Mouse (Mus musculus): ENCODE data around the gene Arhgdib.
"Not testable (repeated sequence)": the region's sequence is repeated elsewhere in the genome, so short reads cannot be mapped to it uniquely, and the experiment has no call there.

Arhgdib gene

GRCm38 (mm10) chr6:136941051-136942021, at the start of gene Arhgdib:
Gene Arhgdib (minus strand): TSS chr6:136941899.
- no peak for DNase-seq (ENCODE audit: low spot score)

DNA sequence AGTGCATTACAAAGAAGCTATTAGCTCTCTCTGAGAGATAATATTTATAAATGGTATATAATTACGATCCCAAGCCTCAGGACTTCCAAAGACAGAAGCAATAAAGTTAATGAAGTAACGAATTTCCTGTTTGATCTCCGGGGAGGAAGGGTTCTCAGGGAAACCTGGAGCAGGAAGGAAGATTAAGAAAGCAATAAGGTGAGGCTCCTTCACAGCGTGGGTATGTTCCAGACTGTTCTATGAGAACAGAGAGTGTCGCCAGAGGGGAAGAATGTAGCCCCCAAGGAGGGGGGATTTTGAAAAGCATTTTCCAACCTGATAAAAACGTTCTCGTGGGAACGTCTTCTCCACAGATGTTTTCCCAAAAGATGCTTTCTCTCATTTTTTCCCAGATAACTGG, 48.9 kb upstream of the Arhgdib start:
- DNase-seq (ENCODE audit: low spot score): no peak

DNA sequence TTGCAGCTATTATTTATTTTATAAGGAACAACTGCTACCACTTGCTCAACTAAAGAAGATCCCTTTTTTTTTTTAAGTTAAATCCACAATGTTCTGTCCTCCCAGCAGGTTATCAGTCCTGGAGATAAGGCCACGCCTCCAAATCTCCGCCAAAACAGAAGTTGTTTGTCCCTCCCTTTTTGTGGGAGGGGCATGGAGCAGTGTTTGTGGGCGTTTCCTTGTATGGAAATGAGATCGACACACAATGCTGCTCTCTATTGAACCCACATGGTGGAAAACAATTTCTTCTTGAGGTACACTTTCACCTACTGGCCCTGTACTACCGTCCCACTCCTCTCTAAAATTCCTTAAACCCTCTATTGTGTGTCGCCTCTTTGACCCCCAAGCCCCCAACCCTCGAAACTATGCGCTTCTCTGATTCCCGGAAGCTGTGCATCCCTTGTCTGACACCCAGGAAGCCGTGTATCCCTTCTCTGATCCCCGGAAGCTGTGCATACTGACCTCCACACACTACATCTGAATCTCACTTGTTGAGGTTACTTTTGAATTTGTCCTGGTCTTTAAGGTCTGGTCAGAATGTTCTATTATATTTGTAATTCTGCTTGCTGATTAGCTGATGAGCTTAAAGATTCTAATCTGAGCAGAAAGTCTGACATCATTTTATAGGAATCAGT, 48.3 kb upstream of the Arhgdib start:
- no peak for DNase-seq (ENCODE audit: low spot score)

GRCm38 (mm10) chr6:136988536-136989060, 46.9 kb upstream of the Arhgdib start:
- DNase-seq (ENCODE audit: low spot score): no peak

- no peak for DNase-seq (ENCODE audit: low spot score)
Observed at GRCm38 (mm10) chr6:136986718-136987117, 45.0 kb upstream of the Arhgdib start.

- DNase-seq (ENCODE audit: low spot score): no peak
Observed at GRCm38 (mm10) chr6:136986019-136986418, 44.3 kb upstream of the Arhgdib start.

DNA sequence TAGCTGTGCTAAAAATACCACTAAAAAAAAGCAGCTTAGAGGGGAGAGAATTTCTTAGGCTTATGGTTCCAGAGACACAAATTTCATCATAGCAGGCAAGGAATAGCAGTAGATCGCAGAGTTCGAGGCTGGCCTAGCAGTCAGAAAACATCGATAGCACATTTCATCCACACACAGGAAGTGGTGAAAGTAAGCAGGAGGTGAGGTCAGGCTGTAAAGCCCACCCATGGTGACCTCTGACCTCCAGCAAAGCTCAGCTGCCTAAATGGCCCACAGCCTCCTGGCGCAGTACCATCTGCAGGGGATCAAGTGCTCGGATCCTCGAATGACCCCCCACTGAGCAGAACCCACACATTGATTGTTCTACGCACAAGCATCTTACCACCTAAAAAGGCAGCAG, 41.5 kb upstream of the Arhgdib start:
- DNase-seq (ENCODE audit: low spot score): no peak

DNA sequence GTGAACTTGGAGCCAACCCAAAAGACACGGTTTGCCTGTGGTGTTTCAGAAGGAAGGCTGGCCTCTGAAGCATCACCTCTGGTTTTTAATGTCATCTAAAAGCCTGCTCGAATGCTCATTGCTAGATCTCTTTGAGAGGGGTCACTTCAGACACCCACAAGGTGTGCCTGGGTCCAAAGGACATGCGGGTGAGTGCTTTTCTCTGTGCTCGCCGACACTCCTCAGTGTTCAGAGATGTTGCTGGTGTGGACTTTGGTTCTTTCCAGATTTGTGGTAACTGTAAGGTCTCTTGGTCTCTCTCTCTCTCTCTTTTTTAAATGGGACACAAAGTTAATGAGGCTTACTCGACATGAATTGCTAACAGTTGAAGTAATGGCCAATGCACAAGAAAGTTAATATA, 40.9 kb upstream of the Arhgdib start:
- DNase-seq (ENCODE audit: low spot score): no peak

DNA sequence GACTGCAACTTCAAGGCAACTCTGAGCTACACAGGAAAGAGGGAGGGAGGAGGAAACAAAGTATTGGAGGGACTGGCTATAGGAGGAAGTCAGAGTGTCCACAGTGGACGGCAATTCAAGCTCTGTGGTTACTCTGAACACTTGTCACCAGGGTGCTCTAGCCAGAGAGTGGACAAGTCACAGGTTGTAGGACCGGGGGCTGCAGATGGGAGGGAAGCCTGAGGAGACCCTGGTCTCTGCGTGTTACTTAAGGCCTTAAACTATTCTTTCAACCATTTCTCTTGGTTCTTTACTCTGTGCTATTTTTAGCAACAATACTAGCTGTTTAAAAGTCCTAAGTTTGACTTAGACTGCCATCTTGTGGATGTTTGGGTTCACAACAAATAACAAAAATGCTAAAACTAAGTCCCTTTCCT, 38.6 kb upstream of the Arhgdib start:
- peak; percentile 44 for DNase-seq (ENCODE audit: low spot score)

GRCm38 (mm10) chr6:136979274-136980082, 37.8 kb upstream of the Arhgdib start:
- DNase-seq (ENCODE audit: low spot score): no peak

GRCm38 (mm10) chr6:136968877-136969276, 27.2 kb upstream of the Arhgdib start:
- DNase-seq (ENCODE audit: low spot score): not testable (repeated sequence)

DNA sequence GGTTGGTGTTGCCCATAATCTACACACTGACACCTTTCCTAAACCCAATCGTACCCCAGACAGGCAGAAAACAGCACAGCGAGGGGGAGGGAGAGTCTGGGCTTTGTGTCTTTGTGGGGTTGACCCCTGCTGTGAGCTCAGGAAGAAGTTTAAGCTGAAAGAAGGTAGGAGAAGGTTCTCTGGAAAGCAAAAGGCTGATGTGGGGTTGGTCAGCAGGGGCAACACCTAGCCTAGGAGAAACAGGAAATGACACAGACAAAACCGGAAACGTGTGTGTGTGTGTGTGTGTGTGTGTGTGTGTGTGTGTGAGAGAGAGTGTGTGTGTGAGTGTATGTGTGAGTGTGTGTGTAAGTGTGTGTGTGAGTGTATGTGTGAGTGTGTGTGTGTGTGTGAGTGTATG, 25.8 kb upstream of the Arhgdib start:
- no peak for DNase-seq (ENCODE audit: low spot score)

- DNase-seq (ENCODE audit: low spot score): no peak
Observed at GRCm38 (mm10) chr6:136965912-136966311, 24.2 kb upstream of the Arhgdib start.

GRCm38 (mm10) chr6:136964609-136965510, 23.2 kb upstream of the Arhgdib start:
- DNase-seq (ENCODE audit: low spot score): no peak

DNA sequence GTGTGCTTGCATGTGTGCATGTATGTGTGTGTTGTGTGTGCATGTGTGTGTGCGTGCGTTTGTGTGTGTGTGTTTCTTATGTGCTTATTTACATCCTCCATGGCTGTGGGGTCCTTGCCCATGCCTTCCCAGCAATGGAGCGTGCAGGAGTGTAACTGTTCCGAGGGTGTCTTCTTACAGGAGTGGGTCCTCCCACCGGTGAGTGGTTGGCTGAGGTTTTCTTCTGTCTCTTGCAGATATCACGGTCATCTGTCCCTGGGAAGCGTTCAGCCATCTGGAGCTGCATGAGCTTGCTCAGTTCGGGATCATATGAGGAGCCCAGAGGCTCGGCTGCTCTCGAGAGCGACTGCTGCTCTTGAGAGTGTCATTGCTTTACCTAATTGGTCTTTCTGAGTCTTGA, 21.3 kb upstream of the Arhgdib start:
- no peak for DNase-seq (ENCODE audit: low spot score)

DNA sequence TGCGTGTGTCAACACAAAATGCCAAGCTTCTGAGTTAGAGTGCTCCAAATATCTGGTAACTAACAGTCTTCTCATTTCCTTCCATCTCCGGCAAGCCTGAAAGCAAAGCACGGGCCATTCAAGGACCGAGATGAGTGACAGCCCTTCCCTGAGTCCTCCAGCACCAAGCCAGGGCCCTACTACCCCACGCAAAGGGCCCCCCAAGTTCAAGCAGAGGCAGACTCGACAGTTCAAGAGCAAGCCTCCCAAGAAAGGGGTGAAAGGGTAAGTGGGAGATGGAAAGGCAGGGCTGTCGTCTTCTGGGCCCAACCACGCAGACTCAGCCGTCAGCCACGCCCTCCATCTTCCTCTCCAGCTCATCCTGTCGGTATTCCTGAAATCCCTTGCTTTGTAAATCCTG, 17.4 kb upstream of the Arhgdib start:
- DNase-seq (ENCODE audit: low spot score): no peak

DNA sequence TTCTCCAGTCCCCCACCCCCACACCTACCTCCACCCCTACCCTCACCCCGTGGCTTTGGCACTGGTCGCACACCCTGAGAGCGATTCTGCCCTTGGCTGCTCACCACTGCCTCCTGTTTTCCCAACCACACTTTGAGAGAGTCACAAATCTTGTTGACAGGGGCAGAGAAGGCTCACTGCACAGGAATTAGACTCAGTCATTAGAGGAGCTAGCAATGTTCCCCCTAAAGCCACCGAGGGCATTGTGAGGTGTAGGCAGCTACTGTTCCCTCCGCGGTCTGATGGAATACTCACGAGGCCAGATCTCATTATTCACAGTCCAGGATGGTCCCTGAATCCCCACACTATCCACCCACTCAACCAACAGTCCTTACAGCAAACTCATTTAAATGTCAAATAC, 15.4 kb upstream of the Arhgdib start:
- DNase-seq (ENCODE audit: low spot score): no peak

DNA sequence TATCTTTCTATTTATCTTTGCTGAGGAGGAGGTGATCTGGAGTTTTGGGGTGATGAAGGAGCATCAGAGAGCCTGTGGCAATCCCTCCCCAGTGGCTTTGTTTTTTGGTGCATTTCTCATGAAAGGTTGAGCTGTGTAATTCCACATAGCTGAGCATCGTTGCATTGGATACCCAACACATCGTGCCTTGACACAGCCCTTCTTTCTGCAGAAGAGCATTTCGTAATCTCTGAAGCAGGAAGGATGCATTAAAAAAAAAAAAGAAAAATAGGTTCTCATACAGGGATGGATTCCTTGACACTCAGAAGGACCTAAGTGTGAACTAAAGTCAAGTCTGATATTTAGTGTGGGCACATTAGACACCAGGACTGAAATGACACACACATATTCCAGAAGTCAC, 13.5 kb upstream of the Arhgdib start:
- DNase-seq (ENCODE audit: low spot score): no peak

GRCm38 (mm10) chr6:136954715-136955114, 13.0 kb upstream of the Arhgdib start:
- no peak for DNase-seq (ENCODE audit: low spot score)

GRCm38 (mm10) chr6:136954192-136954591, 12.5 kb upstream of the Arhgdib start:
- no peak for DNase-seq (ENCODE audit: low spot score)

GRCm38 (mm10) chr6:136952930-136953329, 11.2 kb upstream of the Arhgdib start:
- no peak for DNase-seq (ENCODE audit: low spot score)

All from layer of hippocampus, adult 11-12 months (tissue).